8 mouse cellular contexts compared by ENCODE assay signal in genomic region chr3:27182733-27183600, GRCm38 (mm10). TPM values are rescaled to one million over a fixed set of nuclear protein-coding genes. Genes with fewer than 3 reads are reported as not detected.
DNase-seq lines count a peak whose midpoint lies in the region; ATAC-seq lines count a peak whose summit lies in the region.

Gene Nceh1, plus strand, starts transcription at chr3:27182965.

- ATAC-seq in heart, embryonic 14.5 days (ENCODE audit: insufficient number of reproducible peaks, insufficient read depth, low FRiP score, low read depth): peak; percentile 92
- peak; percentile 93 for ATAC-seq in liver, embryonic 13.5 days (ENCODE audit: low read depth)
- ATAC-seq in stomach, embryonic 16.5 days (ENCODE audit: insufficient read depth, low FRiP score): peak; percentile 97

- peaks cover 5% of the 10 kb centered on the region; the same call in 1 of the 2 replicates for H3K36me3 ChIP-seq in heart, embryonic 14.5 days (ENCODE audit: control insufficient read depth, insufficient read depth, low read length)
- H3K36me3 ChIP-seq in liver, embryonic 13.5 days: no peaks in the 10 kb centered on the region
- no peaks in the 10 kb centered on the region for H3K36me3 ChIP-seq in stomach, embryonic 16.5 days (ENCODE audit: control insufficient read depth, insufficient read depth, low read length)

- DNase-seq in CD4-positive, CD25-positive, alpha-beta regulatory T cell, adult 2 months (ENCODE audit: low read depth, low spot score): peak; percentile 97
- DNase-seq in fibroblast of lung, adult 2 months (ENCODE audit: low read depth): peak; percentile 81
- DNase-seq in kidney, postnatal 14 days: peak; percentile 96
- peak; percentile 82 for DNase-seq in liver, embryonic 13.5 days
- peak; percentile 91 for DNase-seq in neural tube, embryonic 10.5 days (ENCODE audit: extremely low spot score, low spot score)

- WGBS in heart, embryonic 14.5 days: 1% methylated on average over 54 of the region's 54 CpGs
- WGBS in liver, embryonic 13.5 days (ENCODE audit: insufficient replicate concordance): under 1% methylated on average over 54 of the region's 54 CpGs
- under 1% methylated on average over 54 of the region's 54 CpGs for WGBS in stomach, embryonic 16.5 days

- H3K9me3 ChIP-seq in heart, embryonic 14.5 days (ENCODE audit: control insufficient read depth, low read length): no peaks in the 10 kb centered on the region
- H3K9me3 ChIP-seq in liver, embryonic 13.5 days (replicated peaks): no peaks in the 10 kb centered on the region
- H3K9me3 ChIP-seq in stomach, embryonic 16.5 days (replicated peaks; ENCODE audit: control insufficient read depth, low read length): no peaks in the 10 kb centered on the region

- H3K27me3 ChIP-seq in heart, embryonic 14.5 days (ENCODE audit: control insufficient read depth, insufficient read depth, low read length): no peaks in the 10 kb centered on the region
- H3K27me3 ChIP-seq in liver, embryonic 13.5 days: no peaks in the 10 kb centered on the region
- H3K27me3 ChIP-seq in stomach, embryonic 16.5 days (ENCODE audit: control insufficient read depth, insufficient read depth, low read length): no peaks in the 10 kb centered on the region

- no peaks in the 10 kb centered on the region for H3K4me1 ChIP-seq in brown adipose tissue, adult 24 weeks (ENCODE audit: control insufficient read depth, insufficient read depth, insufficient read length, low read length)
- H3K4me1 ChIP-seq in heart, embryonic 14.5 days (ENCODE audit: control insufficient read depth in 2 of 2, insufficient read depth in 2 of 2, low read length in 2 of 2): peaks cover 0 to 7% of the 10 kb centered on the region in 2 experiments; a peak in 1 of 4 replicates
- H3K4me1 ChIP-seq in liver, embryonic 13.5 days (replicated peaks): peaks cover 19% of the 10 kb centered on the region
- H3K4me1 ChIP-seq in stomach, embryonic 16.5 days (ENCODE audit: control insufficient read depth, insufficient read depth, low read length): no peaks in the 10 kb centered on the region; the same call in 1 of the 2 replicates

- peak within 1 kb of the TSS; percentile 73 for H3K4me2 ChIP-seq in heart, embryonic 14.5 days (ENCODE audit: low read length)
- H3K4me2 ChIP-seq in liver, embryonic 13.5 days: peak within 1 kb of the TSS; percentile 94
- peak within 1 kb of the TSS; percentile 98 for H3K4me2 ChIP-seq in stomach, embryonic 16.5 days (ENCODE audit: low read depth, low read length)

- H3K4me3 ChIP-seq in brown adipose tissue, adult 24 weeks (ENCODE audit: insufficient read depth, low read depth, low read length): peak within 1 kb of the TSS; percentile 61
- peak within 1 kb of the TSS; percentile 69 to 81 for H3K4me3 ChIP-seq in heart, embryonic 14.5 days (ENCODE audit: control insufficient read depth in 1 of 2, insufficient read depth in 1 of 2, low read depth in 1 of 2, low read length in 2 of 2)
- H3K4me3 ChIP-seq in liver, embryonic 13.5 days (replicated peaks): peak within 1 kb of the TSS; percentile 71
- peak within 1 kb of the TSS; percentile 68 for H3K4me3 ChIP-seq in stomach, embryonic 16.5 days (replicated peaks; ENCODE audit: low read length)

- peak within 1 kb of the TSS; percentile 80 for H3K9ac ChIP-seq in heart, embryonic 14.5 days (ENCODE audit: low read length)
- H3K9ac ChIP-seq in liver, embryonic 13.5 days: peak within 1 kb of the TSS; percentile 67
- H3K9ac ChIP-seq in stomach, embryonic 16.5 days (ENCODE audit: low read length): peak within 1 kb of the TSS; percentile 80

- peak within 1 kb of the TSS; percentile 8; the same call in 1 of the 2 replicates for H3K27ac ChIP-seq in brown adipose tissue, adult 24 weeks (replicated peaks; ENCODE audit: low read depth, low read length)
- H3K27ac ChIP-seq in heart, embryonic 14.5 days (replicated peaks in 1 of 2; ENCODE audit: control insufficient read depth in 1 of 2, insufficient read depth in 1 of 2, low read depth in 2 of 2, low read length in 2 of 2): peak within 1 kb of the TSS; percentile 35 to 56
- no peak within 1 kb of the TSS for H3K27ac ChIP-seq in liver, embryonic 13.5 days
- H3K27ac ChIP-seq in stomach, embryonic 16.5 days (ENCODE audit: low read length): no peak within 1 kb of the TSS

RNA-seq across cellular contexts. Expression of gene Nceh1, which starts in this region (rescaled TPM):
- polyA plus RNA-seq in brown adipose tissue, adult 24 weeks (2012; ENCODE audit: insufficient read depth, insufficient read length, missing spikeins): 2.2 and 2.4 TPM in 2 replicates
- 18.1 and 21.3 TPM in 2 replicates for polyA plus RNA-seq in heart, embryonic 14.5 days (2014; fragmentation: Nextera tagmentation; extraction: Ambion mirVana)
- 3.7 and 4.2 TPM in 2 replicates for polyA plus RNA-seq in liver, embryonic 13.5 days (2015; fragmentation: Nextera tagmentation; extraction: Ambion mirVana)
- polyA plus RNA-seq in stomach, embryonic 16.5 days (2015; fragmentation: Nextera tagmentation; extraction: Ambion mirVana): 7.5 and 8.6 TPM in 2 replicates

Comparison
In these comparisons a context has a peak if more than half of its experiments do, and no peak if none do; other contexts are left out.
1. H3K27ac ChIP-seq: peak in brown adipose tissue, adult 24 weeks (single experiment) and heart, embryonic 14.5 days (2 of 2); none in liver, embryonic 13.5 days (single experiment) and stomach, embryonic 16.5 days (single experiment).
2. Peak in every context shown above with its lines, with median percentiles within 50 percentile points of each other: DNase-seq, H3K4me3 ChIP-seq, ATAC-seq, H3K4me2 ChIP-seq and H3K9ac ChIP-seq.